Mouse (Mus musculus): ENCODE measurements around the gene Srbd1. TPM values are rescaled to one million over a fixed set of nuclear protein-coding genes. Genes with fewer than 3 reads are reported as not detected.

Srbd1 gene
- total RNA-seq, 2 experiments from 2014 or later = 4.4 to 5.5 TPM

DNA sequence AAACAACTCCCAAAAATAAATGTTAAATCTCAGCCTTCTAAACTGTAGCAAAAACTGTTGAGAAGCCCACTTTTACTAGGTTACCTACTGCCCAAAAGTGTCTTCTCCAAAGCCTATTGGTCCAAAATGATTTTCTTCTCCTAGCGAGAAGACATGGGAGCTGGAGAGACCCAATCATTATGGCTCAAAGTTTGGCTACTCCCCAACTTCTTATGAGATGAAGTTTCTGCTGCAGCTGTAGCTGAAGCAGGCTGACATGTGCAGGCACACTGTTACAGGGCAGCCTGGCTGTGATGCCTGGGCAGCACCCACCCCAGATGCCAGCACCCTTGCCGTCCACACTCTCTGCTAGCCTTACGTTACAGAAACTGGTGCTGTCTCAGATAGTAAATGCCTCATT lies 105.2 kb downstream of the Srbd1 start:
- no peak for DNase-seq
- intact Hi-C loops (cut with DNase I) = no loop called here

DNA sequence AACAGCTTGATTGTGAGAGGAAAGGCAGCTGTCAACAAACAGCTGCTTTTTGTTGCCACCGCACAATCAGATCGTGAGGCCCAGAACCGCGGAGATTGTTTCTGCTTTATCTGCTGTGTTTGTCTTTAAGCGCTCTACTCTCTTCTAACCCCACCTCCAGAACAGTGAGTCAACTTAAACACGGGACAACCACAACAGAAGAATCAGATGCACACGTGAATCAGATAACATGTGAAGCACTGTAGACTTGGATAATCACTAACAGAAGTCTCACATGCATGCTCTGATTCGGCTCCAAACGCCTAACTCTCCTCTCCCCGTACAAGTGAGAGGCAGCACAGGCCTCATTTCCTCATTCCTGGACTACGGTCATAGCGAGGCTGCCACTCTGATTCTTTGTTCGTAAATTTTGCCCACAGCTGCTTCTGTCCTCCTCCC lies 106.7 kb downstream of the Srbd1 start:
- intact Hi-C loops (cut with DNase I) = no loop called here

DNA sequence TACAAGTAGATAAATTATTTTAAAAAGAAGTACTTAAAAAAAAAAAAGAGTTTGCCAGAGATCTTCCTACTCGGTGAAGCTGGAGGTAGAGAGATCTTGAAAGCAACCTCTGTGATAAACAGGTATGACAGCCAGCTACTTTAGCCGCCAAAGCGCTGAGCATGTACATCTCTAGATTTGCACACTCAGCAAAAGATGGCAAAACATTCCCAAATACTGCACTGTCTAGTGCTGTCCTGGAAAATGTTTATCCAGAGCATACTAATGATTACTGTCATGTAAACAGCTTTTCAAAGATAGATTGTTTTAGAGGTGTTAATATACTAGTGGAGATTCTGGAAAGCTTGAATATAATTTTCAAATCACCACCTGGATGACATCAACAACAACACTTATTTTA lies 109.4 kb downstream of the Srbd1 start:
- no peak for DNase-seq
- intact Hi-C loops (cut with DNase I) = no loop called here

More for the DNA sequence above, 106.7 kb downstream of the Srbd1 start:
- DNase-seq = no peak

DNA sequence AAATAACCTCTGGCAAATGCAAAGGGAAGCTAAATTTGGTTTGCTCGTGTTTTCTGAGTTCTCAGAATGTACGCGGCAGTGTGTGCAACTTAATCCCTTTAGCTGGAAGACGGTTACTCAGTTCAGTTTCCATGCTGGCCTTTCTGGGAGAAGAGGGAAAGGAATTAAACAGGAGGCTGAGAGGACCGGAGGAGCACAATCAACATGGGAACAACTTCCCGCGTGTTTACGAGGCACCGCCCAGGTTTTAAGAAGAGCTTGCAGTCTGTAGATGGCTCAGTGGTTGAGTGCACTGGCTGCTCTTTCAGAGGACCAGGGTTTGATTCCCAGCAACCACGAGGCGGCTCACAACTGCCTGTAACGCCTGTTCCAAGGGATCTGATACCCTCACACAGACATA lies 109.8 kb downstream of the Srbd1 start:
- intact Hi-C loops (cut with DNase I) = no loop called here
- DNase-seq = peak in 1 of 2 experiments; percentile 30

DNA sequence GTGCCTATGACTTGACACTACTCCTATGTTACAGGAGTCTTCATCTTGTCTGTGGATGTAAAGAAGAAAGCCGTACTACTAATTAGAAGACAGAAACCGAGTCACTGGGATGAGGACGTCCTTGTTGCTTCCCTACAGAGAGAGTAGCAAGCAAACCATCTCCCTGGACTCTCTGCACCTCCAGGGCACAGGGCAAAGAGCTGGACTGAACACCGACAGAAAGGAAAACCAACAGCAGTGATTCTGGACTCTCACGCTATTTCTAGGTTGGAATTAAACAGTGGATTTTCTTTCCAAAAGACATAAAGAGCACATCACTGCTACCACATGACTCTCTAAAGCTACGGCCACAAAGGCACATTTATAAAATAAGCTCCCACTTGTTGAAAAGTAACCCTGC lies 110.3 kb downstream of the Srbd1 start:
- no peak for DNase-seq
- intact Hi-C loops (cut with DNase I) = no loop called here

DNA sequence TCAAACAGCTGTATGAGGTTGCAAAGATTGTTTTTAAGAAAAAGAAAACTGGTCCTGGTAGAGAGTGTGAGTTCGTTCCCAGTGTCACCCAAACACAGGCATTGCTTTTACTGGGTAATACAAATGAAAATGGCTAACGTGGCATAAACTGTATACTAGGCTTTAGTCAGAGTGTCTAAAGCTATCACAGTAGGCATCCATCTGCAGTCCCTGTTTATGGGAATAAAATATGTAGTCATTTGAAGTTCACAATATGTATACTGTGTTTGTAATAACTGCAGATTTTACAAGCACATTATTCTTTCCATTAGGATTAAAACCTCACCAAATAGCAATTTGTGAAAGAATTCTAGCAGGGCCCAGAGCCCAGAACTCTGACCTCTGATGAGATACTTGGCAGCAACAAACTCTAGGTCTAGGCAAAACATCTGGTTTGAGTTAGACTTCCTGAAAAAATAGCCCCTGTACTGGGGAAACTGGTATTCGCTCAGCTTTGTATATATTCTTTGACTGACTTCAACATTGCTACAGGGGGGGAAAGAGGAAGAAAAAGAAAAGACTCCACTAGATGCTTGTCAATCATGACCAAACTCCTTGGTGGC lies 112.8 kb downstream of the Srbd1 start:
- intact Hi-C loops (cut with DNase I) = no loop called here
- no peak for DNase-seq

DNA sequence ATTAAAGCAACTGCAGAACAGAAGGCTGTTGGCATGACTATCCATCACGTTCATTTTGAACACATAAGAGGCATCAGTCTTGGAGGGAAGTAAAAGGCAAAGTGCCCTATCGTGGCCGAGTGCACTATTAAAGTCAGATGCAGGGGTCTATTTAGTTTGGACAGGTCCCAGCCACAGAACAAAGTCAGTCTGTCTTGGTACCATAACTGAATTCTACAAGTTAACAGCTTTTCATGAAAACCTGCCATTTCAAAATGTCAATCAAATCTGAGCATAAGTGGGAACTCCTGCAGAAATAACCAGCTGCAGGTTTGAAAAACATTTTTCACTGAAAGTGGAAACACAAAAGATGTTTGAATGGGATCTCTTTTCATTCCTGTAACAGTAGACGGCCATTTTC lies 115.0 kb downstream of the Srbd1 start:
- intact Hi-C loops (cut with DNase I) = no loop called here
- DNase-seq = no peak

DNA sequence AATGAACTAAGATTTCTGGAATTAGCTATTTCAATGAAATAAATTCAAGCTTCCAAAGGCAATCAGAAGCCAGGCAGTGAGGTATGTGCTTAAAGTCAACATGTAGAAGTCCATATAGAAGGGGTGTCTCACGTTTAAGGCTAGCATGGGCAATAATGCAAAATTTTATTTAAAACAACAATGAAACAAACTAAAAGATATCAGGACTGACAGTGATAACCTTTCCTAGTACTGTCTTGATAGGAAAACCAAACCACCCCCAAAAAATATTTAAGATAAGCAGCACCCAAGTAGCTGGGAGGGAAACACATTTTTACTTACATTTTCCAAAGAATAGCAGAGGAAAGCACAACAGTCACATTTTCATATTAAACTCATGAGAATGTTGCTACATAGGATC lies 115.8 kb downstream of the Srbd1 start:
- no peak for DNase-seq
- intact Hi-C loops (cut with DNase I) = no loop called here

DNA sequence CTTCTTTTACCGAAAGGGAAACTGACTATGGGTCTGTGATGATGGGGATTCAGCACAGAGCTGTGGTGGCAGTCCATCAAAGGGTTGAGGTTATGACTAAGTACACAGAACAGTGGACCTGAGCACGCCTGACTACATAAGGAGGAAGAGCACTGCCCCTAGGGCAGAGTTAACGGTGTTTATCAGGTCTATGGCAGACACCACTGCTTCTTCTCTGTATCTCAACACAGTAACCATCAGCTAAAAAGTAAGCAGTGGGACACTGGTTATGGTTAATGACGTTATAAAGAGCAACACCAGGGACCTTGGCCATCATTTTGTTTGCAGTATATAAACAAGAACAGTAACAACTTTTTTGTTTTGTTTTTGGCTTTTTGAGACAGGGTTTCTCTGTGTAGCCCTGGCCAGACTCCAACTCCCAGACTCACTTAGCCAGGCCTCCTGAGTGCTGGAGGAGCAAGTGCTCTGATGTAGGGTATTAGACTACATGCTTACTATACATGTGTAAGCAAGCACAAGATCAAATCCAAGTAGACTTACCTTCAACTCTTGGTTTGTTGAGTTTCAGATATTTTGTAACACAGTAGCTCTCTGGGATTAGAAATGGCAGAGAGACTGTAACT lies 117.3 kb downstream of the Srbd1 start:
- intact Hi-C loops (cut with DNase I) = no loop called here
- no peak for DNase-seq

DNA sequence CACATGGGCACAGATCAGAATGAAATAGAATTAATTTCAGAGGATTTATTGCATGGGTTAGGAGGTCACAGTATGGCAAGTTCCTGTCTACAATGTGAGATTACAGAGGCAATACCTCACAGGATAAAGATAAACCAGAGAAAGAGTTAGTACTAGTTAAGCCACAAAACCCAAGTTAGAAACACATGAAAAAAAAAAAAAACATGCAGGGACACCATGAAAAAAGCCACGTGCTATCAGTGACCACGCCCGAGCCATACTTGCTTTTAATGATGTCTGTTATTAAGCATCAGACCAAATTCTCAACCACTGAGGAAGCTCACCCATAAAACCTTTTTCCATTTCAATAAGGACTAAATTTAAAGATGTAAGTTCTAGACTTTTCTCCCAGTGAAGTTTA lies 120.4 kb downstream of the Srbd1 start:
- no peak for DNase-seq
- intact Hi-C loops (cut with DNase I) = no loop called here

DNA sequence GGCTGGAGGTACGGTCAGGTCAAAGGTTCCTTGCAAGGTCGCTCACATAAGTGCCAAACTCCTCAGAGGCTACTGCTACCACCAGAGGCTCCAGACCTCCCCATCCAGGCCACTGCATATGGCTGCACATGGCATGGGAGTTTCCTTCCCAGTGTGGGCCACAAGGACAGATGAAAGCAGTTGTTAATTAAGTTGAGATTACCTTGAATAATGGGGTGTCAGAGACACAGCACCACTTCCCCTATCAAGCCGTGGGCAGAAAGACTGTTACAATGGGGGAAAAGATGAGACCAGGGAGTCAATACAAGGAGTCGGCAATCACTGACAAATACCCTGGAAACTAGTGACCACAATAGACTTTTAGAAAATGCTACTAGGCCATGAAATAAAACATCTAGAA lies 122.6 kb downstream of the Srbd1 start:
- intact Hi-C loops (cut with DNase I) = no loop called here
- no peak for DNase-seq

DNA sequence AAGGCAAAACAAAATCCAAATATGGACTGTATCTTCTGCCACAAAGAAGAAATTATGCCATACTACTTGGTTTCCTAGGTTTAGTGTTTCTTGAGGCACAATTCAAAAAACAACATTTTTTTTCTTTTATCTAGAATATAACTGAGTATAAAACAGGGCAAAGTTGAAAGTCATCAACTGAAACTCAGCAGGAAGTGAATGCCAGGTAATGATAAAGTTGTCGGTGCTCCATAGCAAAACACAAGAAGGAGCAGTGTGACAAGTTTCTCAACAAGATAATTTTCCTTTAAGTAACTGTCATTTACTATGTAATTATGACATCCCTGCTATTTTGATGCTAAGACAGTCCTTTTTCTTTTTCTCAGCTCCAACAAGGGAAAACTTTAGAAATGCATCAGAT lies 123.2 kb downstream of the Srbd1 start:
- intact Hi-C loops (cut with DNase I) = no loop called here

DNA sequence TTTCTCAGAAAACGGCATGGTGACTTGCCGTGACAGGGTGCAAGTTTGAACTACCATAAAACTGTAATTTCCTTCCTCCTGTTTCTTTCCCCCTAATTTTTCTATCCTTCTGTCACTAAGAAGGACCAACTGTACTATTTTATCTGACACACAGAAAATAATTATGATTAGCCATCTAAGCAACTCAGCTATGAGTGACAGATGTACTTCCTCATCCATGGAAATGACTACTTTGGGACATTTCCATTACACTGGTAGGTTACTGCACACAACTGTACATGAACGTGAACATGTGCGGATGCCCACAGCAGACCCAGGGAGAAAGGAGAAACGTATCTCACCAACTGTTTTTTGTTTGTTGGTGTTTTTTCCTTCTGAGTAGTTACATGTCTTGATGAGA lies 123.7 kb downstream of the Srbd1 start:
- intact Hi-C loops (cut with DNase I) = no loop called here
- DNase-seq = no peak

More for the DNA sequence above, 123.2 kb downstream of the Srbd1 start:
- DNase-seq = no peak

DNA sequence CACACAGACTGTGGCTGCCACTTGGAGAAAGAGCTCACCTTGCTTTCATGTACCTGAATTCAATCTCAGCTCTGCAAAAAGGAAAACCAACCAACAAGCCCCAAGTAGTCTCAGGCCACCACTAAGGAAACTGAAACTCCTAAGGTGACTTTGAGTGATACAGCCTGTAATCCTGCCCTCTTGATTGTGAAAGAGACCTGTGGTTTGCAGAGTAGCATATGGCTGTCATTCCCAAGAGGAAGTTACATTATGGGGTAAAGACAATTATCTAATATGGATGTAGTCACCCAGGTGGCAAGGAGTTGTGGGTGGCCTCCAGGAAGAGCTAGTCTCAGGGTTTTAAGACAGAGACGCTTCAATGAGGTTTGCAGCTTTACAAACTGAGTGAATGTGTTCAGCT lies 125.2 kb downstream of the Srbd1 start:
- no peak for DNase-seq
- intact Hi-C loops (cut with DNase I) = no loop called here

DNA sequence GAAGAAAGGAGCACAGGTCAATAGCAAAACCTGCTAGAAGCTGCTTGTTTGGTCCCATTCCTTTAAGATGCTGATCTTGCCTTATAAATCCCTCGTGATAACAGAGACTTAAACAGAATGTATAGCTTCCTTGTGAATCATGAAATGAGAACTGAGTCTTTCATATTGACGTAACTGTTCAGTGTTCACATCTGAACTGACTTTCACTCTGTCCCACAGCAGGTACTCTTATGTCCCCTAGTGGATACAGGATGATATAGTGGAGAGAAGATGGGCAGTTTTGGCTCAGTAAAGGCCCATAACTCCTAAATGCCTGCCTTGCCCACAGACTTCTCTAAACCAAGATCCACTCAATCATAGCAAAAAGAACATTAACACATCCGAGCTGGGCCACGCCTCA lies 130.7 kb downstream of the Srbd1 start:
- intact Hi-C loops (cut with DNase I) = loop anchor here (5.0 kb wide), 1 partner anchor 137 kb away; no protein-coding TSS in a partner anchor
- DNase-seq = no peak

DNA sequence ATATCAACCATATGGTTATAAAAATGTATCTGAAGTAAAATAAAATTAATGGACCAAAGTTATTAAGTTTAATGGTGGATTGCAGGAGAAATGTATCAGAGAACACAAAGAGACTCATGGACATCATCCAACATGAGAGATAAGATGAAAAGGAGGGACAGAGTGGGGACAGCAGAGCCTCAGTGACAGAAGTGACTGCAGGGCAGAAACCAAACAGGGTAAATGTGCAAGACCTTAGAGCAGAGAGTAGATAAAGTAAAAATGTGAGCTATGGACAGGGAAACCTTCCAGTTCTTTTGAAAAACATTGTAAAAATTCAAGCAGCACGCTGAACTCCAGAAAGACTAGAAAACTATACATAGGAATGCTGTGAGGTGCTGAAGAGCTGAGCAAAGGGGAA lies 132.4 kb downstream of the Srbd1 start:
- intact Hi-C loops (cut with DNase I) = loop anchor here (5.0 kb wide), 1 partner anchor 135 kb away; no protein-coding TSS in a partner anchor

DNA sequence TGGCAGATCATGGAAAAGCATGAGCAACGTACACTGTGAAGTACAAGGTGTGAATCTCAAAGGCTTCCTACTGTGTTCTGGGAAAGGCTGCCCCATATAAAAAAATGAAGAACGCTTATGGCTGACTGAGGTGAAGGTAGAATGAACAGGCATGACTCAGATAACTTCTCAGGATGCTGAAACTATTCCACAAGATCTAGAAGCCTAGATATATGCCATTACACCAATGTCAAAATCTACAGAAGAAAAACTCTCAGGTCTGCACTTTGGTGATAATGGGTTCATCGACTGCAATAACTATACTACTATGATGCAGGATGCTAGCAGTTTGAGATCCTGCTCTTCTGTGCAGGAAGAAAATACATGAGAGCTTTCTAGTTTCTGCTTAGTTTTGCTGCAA lies 133.1 kb downstream of the Srbd1 start:
- DNase-seq = no peak
- intact Hi-C loops (cut with DNase I) = loop anchor here (5.0 kb wide), 1 partner anchor 135 kb away; no protein-coding TSS in a partner anchor

More for the DNA sequence above, 132.4 kb downstream of the Srbd1 start:
- DNase-seq = no peak

DNA sequence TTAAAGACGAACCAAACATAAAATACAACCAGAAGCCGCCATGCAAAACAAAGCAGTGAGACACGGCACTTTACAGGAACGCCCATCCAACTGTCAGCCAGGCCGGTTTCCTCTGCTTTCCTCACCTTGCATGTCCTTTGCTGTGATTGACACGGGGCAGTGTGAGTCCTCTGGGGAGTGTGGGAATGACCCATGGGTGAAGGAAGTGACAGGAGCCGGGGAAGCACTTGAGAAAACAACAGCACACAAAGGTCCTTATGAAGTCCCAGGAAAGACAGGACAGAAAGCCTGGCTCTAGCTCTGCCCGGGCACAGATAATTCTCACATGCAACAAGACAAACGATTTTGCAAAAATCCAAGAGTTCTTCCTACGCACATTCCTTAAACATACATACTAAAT lies 136.6 kb downstream of the Srbd1 start:
- no peak for DNase-seq
- intact Hi-C loops (cut with DNase I) = no loop called here

DNA sequence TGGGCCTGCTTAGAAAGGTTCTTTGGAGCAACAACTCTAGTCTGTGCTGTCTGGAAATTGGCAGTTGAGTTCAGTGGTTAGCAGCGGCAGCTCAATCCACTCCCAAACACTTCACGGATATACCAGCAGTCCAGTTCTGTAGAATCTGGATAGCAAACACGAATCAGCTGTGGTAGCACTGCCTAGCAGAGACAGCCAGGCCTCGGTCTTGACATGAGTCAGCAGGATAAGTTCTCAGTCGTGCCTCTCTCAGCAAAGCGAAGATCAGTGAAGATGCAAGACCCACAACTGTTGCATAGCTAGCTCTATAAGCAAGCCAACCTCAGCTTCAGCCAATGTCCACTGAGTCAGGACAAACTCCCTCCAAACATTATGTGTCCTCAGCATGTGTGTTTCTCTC lies 142.9 kb downstream of the Srbd1 start:
- DNase-seq = no peak
- intact Hi-C loops (cut with DNase I) = no loop called here

DNA sequence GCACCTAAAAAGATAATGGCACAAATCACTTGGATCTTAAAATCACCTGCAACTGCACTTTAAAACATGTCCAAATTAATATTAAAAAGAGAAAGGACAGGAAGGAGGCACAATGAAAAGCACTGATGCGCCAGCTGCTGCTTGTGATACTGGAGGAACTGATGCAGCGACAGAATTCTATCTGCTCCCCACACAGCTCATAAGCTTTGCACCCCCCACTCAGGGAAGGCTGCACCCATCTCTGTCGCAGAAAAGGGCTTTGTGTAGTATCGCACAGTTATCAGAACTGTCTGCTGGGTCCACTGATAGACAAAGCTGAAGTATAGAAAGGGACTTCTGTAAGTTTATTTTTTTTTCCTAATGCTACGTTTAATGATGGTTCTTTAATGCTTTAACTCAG lies 143.3 kb downstream of the Srbd1 start:
- no peak for DNase-seq
- intact Hi-C loops (cut with DNase I) = no loop called here

DNA sequence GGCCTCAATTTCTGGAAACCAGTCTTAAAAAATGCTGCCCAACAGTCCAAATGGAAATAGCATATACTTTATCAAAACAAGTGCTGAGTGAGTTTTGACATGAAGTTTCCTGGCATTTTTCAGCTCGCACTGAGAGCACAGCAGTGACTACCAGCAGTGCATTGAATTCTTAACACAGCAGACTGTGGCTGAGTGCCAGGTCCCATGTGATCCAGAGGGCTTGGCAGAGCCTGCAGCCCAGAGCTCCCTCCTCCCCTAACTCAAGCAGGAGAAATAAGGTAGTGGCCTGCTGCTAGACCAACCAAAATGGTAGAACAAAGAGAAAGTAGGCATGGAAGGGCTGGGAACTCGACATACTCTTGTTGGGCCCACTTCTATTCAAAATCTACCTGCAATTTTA lies 149.2 kb downstream of the Srbd1 start:
- peak; percentile 52 to 56 for DNase-seq
- intact Hi-C loops (cut with DNase I) = no loop called here

DNA sequence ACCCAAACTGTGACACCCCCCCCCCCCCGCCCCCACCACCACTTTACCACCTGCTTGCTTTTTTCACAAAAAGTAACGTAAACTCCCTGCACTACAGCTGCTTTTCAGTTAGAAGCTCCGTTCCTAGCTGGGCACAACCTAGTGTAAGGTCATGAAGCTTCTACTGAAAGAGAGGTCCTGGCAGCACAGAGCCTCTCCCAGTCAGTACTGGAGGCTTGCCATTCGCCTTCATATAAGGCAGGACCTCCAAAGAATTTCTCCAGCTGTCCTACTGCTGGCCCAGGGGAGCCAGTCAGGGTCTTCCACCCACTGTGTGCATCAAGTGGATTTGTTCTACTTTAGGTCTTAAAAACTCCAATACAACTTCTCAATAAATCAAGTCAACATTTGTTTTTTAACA lies 149.9 kb downstream of the Srbd1 start:
- DNase-seq = no peak
- intact Hi-C loops (cut with DNase I) = no loop called here

Measured in gastrocnemius, postnatal 36 days (tissue).